ENCODE assay signal across 8 mouse cellular contexts in the genomic region with DNA sequence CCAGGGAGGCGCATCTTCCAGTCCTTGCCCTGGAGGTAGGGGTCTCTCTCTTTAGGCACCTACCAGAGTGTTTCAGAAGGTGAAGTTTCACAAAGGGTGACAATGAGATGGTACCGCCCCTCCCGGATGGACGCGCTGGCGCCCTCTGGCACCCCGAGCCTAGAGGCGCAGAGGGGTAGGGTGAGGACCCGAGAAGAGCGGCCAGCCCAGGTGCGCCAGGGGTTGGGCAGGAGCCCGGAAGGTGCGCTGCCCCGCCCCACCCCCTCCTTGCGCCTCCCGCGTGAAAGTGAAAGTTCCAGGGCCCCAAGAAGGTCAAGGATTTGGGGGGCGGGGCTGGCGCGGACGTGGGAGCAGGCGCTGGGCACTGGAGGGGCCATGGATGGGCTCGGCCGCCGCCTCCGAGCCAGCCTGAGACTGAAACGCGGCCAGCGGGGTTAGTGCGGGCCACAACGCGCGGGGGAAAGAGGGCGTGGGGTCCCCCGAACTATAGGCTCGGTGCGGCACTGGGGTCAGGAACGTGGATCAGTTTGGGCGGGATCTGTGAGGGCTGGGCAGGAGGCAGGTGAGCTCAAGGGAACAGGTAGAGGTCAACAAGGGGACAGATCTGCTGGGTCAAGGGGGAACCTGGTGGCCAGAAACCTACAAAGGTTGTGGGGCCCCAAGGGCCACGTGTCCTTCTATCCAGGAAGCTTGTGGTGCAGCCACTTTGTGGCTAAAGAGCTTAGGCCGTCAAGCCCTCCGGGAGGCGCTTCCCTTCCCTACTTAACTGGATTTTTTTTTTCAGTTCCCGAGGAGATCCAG. TPM values are rescaled to one million over a fixed set of nuclear protein-coding genes. Genes with fewer than 3 reads are reported as not detected.
DNase-seq lines count a peak whose midpoint lies in the region; ATAC-seq and TF ChIP-seq lines count a peak whose summit lies in the region.

A gene (plus strand): TSS at position 125 of the 801 bp plus-strand sequence.

- peak; percentile 51 for TF ChIP-seq CTCF in Patski (IDR thresholded peaks at IDR 0.05)

- peak within 1 kb of the TSS; percentile 56 for H3K4me3 ChIP-seq in forebrain, embryonic 12.5 days (replicated peaks)
- peak within 1 kb of the TSS; percentile 70 for H3K4me3 ChIP-seq in intestine, embryonic 16.5 days (ENCODE audit: low read length)
- H3K4me3 ChIP-seq in neural tube, embryonic 14.5 days (ENCODE audit: low read depth, low read length) = peak within 1 kb of the TSS; percentile 39

- H3K4me1 ChIP-seq in forebrain, embryonic 12.5 days = peaks cover 11% of the 10 kb centered on the region; the same call in 1 of the 2 replicates
- H3K4me1 ChIP-seq in intestine, embryonic 16.5 days (ENCODE audit: control insufficient read depth, insufficient read depth, low read length) = peaks cover 17% of the 10 kb centered on the region
- peaks cover 5% of the 10 kb centered on the region; the same call in 1 of the 2 replicates for H3K4me1 ChIP-seq in neural tube, embryonic 14.5 days (ENCODE audit: control insufficient read depth, insufficient read depth, low read length)

- peaks cover 23% of the 10 kb centered on the region for H3K27me3 ChIP-seq in Patski
- 0 out of 2 replicates have a peak, but pooled peaks cover 13% of the 10 kb centered on the region for H3K27me3 ChIP-seq in forebrain, embryonic 12.5 days
- H3K27me3 ChIP-seq in intestine, embryonic 16.5 days (replicated peaks; ENCODE audit: control insufficient read depth, insufficient read depth, low read length) = no peaks in the 10 kb centered on the region
- 0 out of 2 replicates have a peak, but pooled peaks cover 5% of the 10 kb centered on the region for H3K27me3 ChIP-seq in neural tube, embryonic 14.5 days (ENCODE audit: control insufficient read depth, insufficient read depth, low read length)

- no peaks in the 10 kb centered on the region for H3K9me3 ChIP-seq in forebrain, embryonic 12.5 days
- H3K9me3 ChIP-seq in intestine, embryonic 16.5 days (ENCODE audit: control insufficient read depth, low read length) = no peaks in the 10 kb centered on the region
- H3K9me3 ChIP-seq in neural tube, embryonic 14.5 days (ENCODE audit: control insufficient read depth, low read length) = no peaks in the 10 kb centered on the region

- WGBS in forebrain, embryonic 12.5 days = 2% methylated on average over 43 of the region's 44 CpGs
- WGBS in intestine, embryonic 16.5 days = 2% methylated on average over 44 of the region's 44 CpGs
- WGBS in neural tube, embryonic 14.5 days = 3% methylated on average over 41 of the region's 44 CpGs

- H3K4me2 ChIP-seq in forebrain, embryonic 12.5 days = peak within 1 kb of the TSS; percentile 96
- peak within 1 kb of the TSS; percentile 94 for H3K4me2 ChIP-seq in intestine, embryonic 16.5 days (ENCODE audit: low read depth, low read length)
- H3K4me2 ChIP-seq in neural tube, embryonic 14.5 days (ENCODE audit: low read depth, low read length) = peak within 1 kb of the TSS; percentile 82

- no peaks in the 10 kb centered on the region for H3K36me3 ChIP-seq in forebrain, embryonic 12.5 days (replicated peaks)
- H3K36me3 ChIP-seq in intestine, embryonic 16.5 days (ENCODE audit: control insufficient read depth, insufficient read depth, low read length) = no peaks in the 10 kb centered on the region
- no peaks in the 10 kb centered on the region for H3K36me3 ChIP-seq in neural tube, embryonic 14.5 days (ENCODE audit: control insufficient read depth, insufficient read depth, low read length)

- in situ Hi-C loops in Patski (cut with MboI; ENCODE audit: low pct_unique_long_range_greater_than_20kb) = no loop called here

- CTCF ChIA-PET in Patski (lab: Charles Lee) = interaction anchor here (1.1 kb wide), 1 partner anchor 20 kb away, joined by 4 read pairs; no protein-coding TSS in a partner anchor

- POLR2A ChIA-PET in Patski (lab: Charles Lee) = no interaction called here

- ATAC-seq in Patski = peak; percentile 76
- peak; percentile 82 for ATAC-seq in forebrain, embryonic 12.5 days (ENCODE audit: low FRiP score)
- peak; percentile 76 for ATAC-seq in intestine, embryonic 16.5 days
- ATAC-seq in neural tube, embryonic 14.5 days (ENCODE audit: low read depth) = peak; percentile 41; the same call in 1 of the 2 replicates

- no peak within 1 kb of the TSS for H3K27ac ChIP-seq in forebrain, embryonic 12.5 days
- H3K27ac ChIP-seq in intestine, embryonic 16.5 days (ENCODE audit: low read length) = peak within 1 kb of the TSS; percentile 95
- H3K27ac ChIP-seq in neural tube, embryonic 14.5 days (ENCODE audit: low read depth, low read length) = no peak within 1 kb of the TSS

- peak within 1 kb of the TSS; percentile 60 for H3K9ac ChIP-seq in forebrain, embryonic 12.5 days
- peak within 1 kb of the TSS; percentile 82 for H3K9ac ChIP-seq in intestine, embryonic 16.5 days (ENCODE audit: low read depth, low read length)
- peak within 1 kb of the TSS; percentile 41 for H3K9ac ChIP-seq in neural tube, embryonic 14.5 days (replicated peaks; ENCODE audit: low read depth, low read length)

- peak; percentile 76 for DNase-seq in CD4-positive, CD25-positive, alpha-beta regulatory T cell, adult 2 months (ENCODE audit: low read depth, low spot score)
- DNase-seq in Patski (ENCODE audit: low read depth, low spot score) = no peak
- DNase-seq in lung, adult 18-20 months = peak; percentile 81 to 88
- peak; percentile 57 for DNase-seq in urinary bladder, postnatal 25 days (ENCODE audit: low spot score)
- no peak for DNase-seq in adipocyte (ENCODE audit: low spot score)

RNA-seq across cellular contexts. Expression of the gene that starts here (rescaled TPM):
- 0.56 TPM for polyA plus RNA-seq in Patski (2021)
- polyA plus RNA-seq in forebrain, embryonic 12.5 days (2016; fragmentation: Nextera tagmentation; extraction: Ambion mirVana) = 0.49 and 0.59 TPM in 2 replicates
- 30.4 and 30.5 TPM in 2 replicates for polyA plus RNA-seq in intestine, embryonic 16.5 days (2015; fragmentation: Nextera tagmentation; extraction: Ambion mirVana)
- polyA plus RNA-seq in neural tube, embryonic 14.5 days (2014; fragmentation: Nextera tagmentation; extraction: Ambion mirVana) = 0.17 and 0.42 TPM in 2 replicates

Comparison
In these comparisons a context has a peak if more than half of its experiments do, and no peak if none do; other contexts are left out.
1. RNA of the gene that starts here (polyA plus RNA-seq): 30.4 to 30.5 TPM in intestine, embryonic 16.5 days; 0.49 to 0.59 TPM in forebrain, embryonic 12.5 days, 0.56 TPM in Patski (single experiment) and 0.17 to 0.42 TPM in neural tube, embryonic 14.5 days; every median in the first group is over 10 times any median in the second.
2. Peak in ATAC-seq in Patski; RNA of the gene not detected or under 1 TPM.
3. Peak in ATAC-seq, H3K4me3 ChIP-seq, H3K9ac ChIP-seq and H3K4me2 ChIP-seq in forebrain, embryonic 12.5 days; RNA of the gene not detected or under 1 TPM.
4. Peak in ATAC-seq, H3K4me3 ChIP-seq, H3K9ac ChIP-seq and H3K4me2 ChIP-seq in neural tube, embryonic 14.5 days; RNA of the gene not detected or under 1 TPM.
5. DNase-seq: peak in CD4-positive, CD25-positive, alpha-beta regulatory T cell, adult 2 months (single experiment), lung, adult 18-20 months (2 of 2) and urinary bladder, postnatal 25 days (single experiment); none in Patski (single experiment) and adipocyte (single experiment).
6. Peak in every context shown above with its lines, with median percentiles within 50 percentile points of each other: ATAC-seq, H3K4me2 ChIP-seq, H3K4me3 ChIP-seq and H3K9ac ChIP-seq.